Mouse (Mus musculus) MEL (cell line): Measurements from ENCODE around the gene Sri.

ENCODE experiments used
- CTCF ChIP-seq, 3 experiments: IDR thresholded peaks in 2 of 3; conservative IDR thresholded peaks in 1 of 3; 2 replicates each; pipeline ENCODE4 v1.5.1; 2011 to 2012; ENCODE audit warnings: low read length in 3 of 3, low read depth in 2 of 3, mild to moderate bottlenecking in 2 of 3, improper control_type of control experiment in 1 of 3, inconsistent platforms in 1 of 3, mixed read lengths in 1 of 3, moderate library complexity in 1 of 3; ENCODE audit not compliant: control insufficient read depth in 1 of 3, insufficient read depth in 1 of 3, poor library complexity in 1 of 3, severe bottlenecking in 1 of 3
- HCFC1 ChIP-seq: IDR thresholded peaks from 2 replicates; pipeline ENCODE4 v1.6.1; 2012; ENCODE audit warnings: low read depth, mild to moderate bottlenecking, inconsistent platforms, low read length, improper control_type of control experiment, moderate library complexity
- MAX ChIP-seq: IDR thresholded peaks from 2 replicates; pipeline ENCODE4 v1.6.1; 2011; ENCODE audit warnings: low read length, improper control_type of control experiment
- MAZ ChIP-seq: IDR thresholded peaks from 2 replicates; pipeline ENCODE4 v1.6.1; 2012; ENCODE audit warnings: low read depth, mild to moderate bottlenecking, inconsistent platforms, low read length, improper control_type of control experiment
- POLR2A ChIP-seq, 2 experiments: IDR thresholded peaks; 2 replicates each; pipeline ENCODE4 v1.6.1; 2011 to 2012; ENCODE audit warnings: low read length in 2 of 2, mild to moderate bottlenecking in 2 of 2, control low read depth in 1 of 2, improper control_type of control experiment in 1 of 2, low read depth in 1 of 2, moderate library complexity in 1 of 2; ENCODE audit not compliant: control insufficient read depth in 1 of 2, insufficient read depth in 1 of 2, poor library complexity in 1 of 2

- TF ChIP-seq POLR2A (IDR thresholded peaks at IDR 0.05; ENCODE audit: control insufficient read depth in 1 of 2, insufficient read depth in 1 of 2, low read depth in 1 of 2, low read length in 2 of 2, poor library complexity in 1 of 2) (no peak), MAX (no peak), CTCF (IDR thresholded peaks at IDR 0.05 in 2 of 3, conservative IDR thresholded peaks at IDR 0.05 in 1 of 3; ENCODE audit: control insufficient read depth in 1 of 3, insufficient read depth in 1 of 3, low read depth in 2 of 3, low read length in 3 of 3, poor library complexity in 1 of 3, severe bottlenecking in 1 of 3) (no peak), MAZ (no peak), HCFC1 (no peak)
These were observed 49.0 kb downstream of the Sri start for GRCm38 (mm10) chr5:8094921-8095320.
